Mouse (Mus musculus): ENCODE measurements at regions not wholly inside any gene's neighbourhood (a gene's known extent, or its start where the extent isn't known, plus 50 kb on each side); places are given as distances from the start of the nearest gene placed in this dataset.
"Not testable (repeated sequence)": the region's sequence is repeated elsewhere in the genome, so short reads cannot be mapped to it uniquely, and the experiment has no call there.

GRCm38 (mm10) chr12:15078615-15079014, 738.1 kb downstream of the Trib2 start:
- no peak for DNase-seq

GRCm38 (mm10) chr12:15064351-15064750, 752.4 kb downstream of the Trib2 start:
- DNase-seq = no peak

- DNase-seq = no peak
Measured at GRCm38 (mm10) chr12:15051387-15051786, 765.3 kb downstream of the Trib2 start.

- no peak for DNase-seq
Measured at GRCm38 (mm10) chr12:15043264-15043663, 773.5 kb downstream of the Trib2 start.

DNA sequence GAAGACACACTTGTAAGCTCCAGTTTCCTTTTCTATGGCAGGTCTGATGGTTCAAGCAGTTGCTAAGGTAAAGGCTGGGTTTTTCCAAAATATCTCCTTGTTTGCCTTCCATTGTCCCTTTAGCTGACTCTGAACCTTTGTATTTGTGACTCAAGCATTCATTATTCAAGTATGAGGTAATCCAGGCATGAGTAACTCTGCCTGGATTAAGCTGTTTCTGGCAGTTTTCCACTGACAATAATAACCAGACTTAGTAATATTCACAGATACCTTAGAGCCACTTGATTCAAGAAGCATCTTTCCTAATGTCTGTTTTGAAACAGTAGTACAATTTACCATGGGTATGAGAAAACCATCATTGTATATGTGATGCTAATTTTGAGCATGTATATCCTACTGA, 805.6 kb downstream of the Trib2 start:
- DNase-seq = no peak

- DNase-seq = not testable (repeated sequence)
Measured at GRCm38 (mm10) chr12:15002401-15002800, 814.3 kb downstream of the Trib2 start.

All from kidney, postnatal 14 days (tissue).